Mouse (Mus musculus): ENCODE measurements around the gene Gm49336.

GRCm38 (mm10) chr14:60269333-60269732 is 18.0 kb upstream of the Gm49336 start:
- TF ChIP-seq CTCF (IDR thresholded peaks at IDR 0.05; ENCODE audit: control insufficient read depth, insufficient read depth, insufficient read length) (no peak), MYOD1 (IDR thresholded peaks at IDR 0.05; ENCODE audit: control insufficient read depth, insufficient read length, low read depth) (no peak), MAX (IDR thresholded peaks at IDR 0.05) (no peak), USF1 (IDR thresholded peaks at IDR 0.05; ENCODE audit: low read depth) (no peak), FOSL1 (IDR thresholded peaks at IDR 0.05; ENCODE audit: insufficient read depth, low read length, poor library complexity, severe bottlenecking) (no peak), CEBPB (IDR thresholded peaks at IDR 0.05; ENCODE audit: low read depth) (no peak), MYOG (IDR thresholded peaks at IDR 0.05; ENCODE audit: control insufficient read depth, extremely low read depth, insufficient read length) (no peak)

Data from C2C12 (cell line).